Mouse (Mus musculus): ENCODE data around the gene Thrap3.

Gene Thrap3

GRCm38 (mm10) chr4:126202303-126203181 is at the start of gene Thrap3:
Thrap3 (minus strand) TSS chr4:126202760.
- DNase-seq (ENCODE audit: low read depth, low spot score), result peak; percentile 98

GRCm38 (mm10) chr4:126251655-126252254 is 49.2 kb upstream of the Thrap3 start:
- DNase-seq (ENCODE audit: low read depth, low spot score), result no peak

GRCm38 (mm10) chr4:126250659-126251058 is 48.1 kb upstream of the Thrap3 start:
- DNase-seq (ENCODE audit: low read depth, low spot score), result no peak

- DNase-seq (ENCODE audit: low read depth, low spot score), result peak; percentile 97
Observed at GRCm38 (mm10) chr4:126248261-126248868, 45.8 kb upstream of the Thrap3 start.

- DNase-seq (ENCODE audit: low read depth, low spot score), result no peak
Observed at GRCm38 (mm10) chr4:126246202-126246889, 43.8 kb upstream of the Thrap3 start.

GRCm38 (mm10) chr4:126242510-126242909 is 40.0 kb upstream of the Thrap3 start:
- DNase-seq (ENCODE audit: low read depth, low spot score), result no peak

GRCm38 (mm10) chr4:126241956-126242355 is 39.4 kb upstream of the Thrap3 start:
- peak; percentile 81 for DNase-seq (ENCODE audit: low read depth, low spot score)

GRCm38 (mm10) chr4:126239862-126240475 is 37.4 kb upstream of the Thrap3 start:
- DNase-seq (ENCODE audit: low read depth, low spot score), result no peak

- DNase-seq (ENCODE audit: low read depth, low spot score), result no peak
Observed at GRCm38 (mm10) chr4:126237721-126238242, 35.2 kb upstream of the Thrap3 start.

- peak; percentile 66 for DNase-seq (ENCODE audit: low read depth, low spot score)
Observed at GRCm38 (mm10) chr4:126236467-126237280, 34.1 kb upstream of the Thrap3 start.

GRCm38 (mm10) chr4:126235191-126235590 is 32.6 kb upstream of the Thrap3 start:
- DNase-seq (ENCODE audit: low read depth, low spot score), result no peak

GRCm38 (mm10) chr4:126234496-126235175 is 32.1 kb upstream of the Thrap3 start:
- no peak for DNase-seq (ENCODE audit: low read depth, low spot score)

- DNase-seq (ENCODE audit: low read depth, low spot score), result peak; percentile 42
Observed at GRCm38 (mm10) chr4:126233676-126234308, 31.2 kb upstream of the Thrap3 start.

- no peak for DNase-seq (ENCODE audit: low read depth, low spot score)
Observed at GRCm38 (mm10) chr4:126229900-126230299, 27.3 kb upstream of the Thrap3 start.

GRCm38 (mm10) chr4:126228144-126228543 is 25.6 kb upstream of the Thrap3 start:
- DNase-seq (ENCODE audit: low read depth, low spot score), result no peak

- peak; percentile 90 for DNase-seq (ENCODE audit: low read depth, low spot score)
Observed at GRCm38 (mm10) chr4:126227077-126227761, 24.7 kb upstream of the Thrap3 start.

- DNase-seq (ENCODE audit: low read depth, low spot score), result no peak
Observed at GRCm38 (mm10) chr4:126226640-126227039, 24.1 kb upstream of the Thrap3 start.

- peak; percentile 77 for DNase-seq (ENCODE audit: low read depth, low spot score)
Observed at GRCm38 (mm10) chr4:126222631-126223030, 20.1 kb upstream of the Thrap3 start.

- DNase-seq (ENCODE audit: low read depth, low spot score), result no peak
Observed at GRCm38 (mm10) chr4:126220045-126220444, 17.5 kb upstream of the Thrap3 start.
